Mouse (Mus musculus): Measurements from ENCODE around the gene Col15a1. TPM values are rescaled to one million over a fixed set of nuclear protein-coding genes. Genes with fewer than 3 reads are reported as not detected.

The Col15a1 gene
- polyA plus RNA-seq, 2 experiments: 0.29 to 0.40 TPM

GRCm38 (mm10) chr4:47347022-47347421 lies 139.1 kb downstream of the Col15a1 start:
- Histone ChIP-seq H3K9me3 (ENCODE audit: control insufficient read depth, low read length) (no peaks in the 10 kb centered on the region), H3K4me3 (ENCODE audit: insufficient read depth in 1 of 2, low read depth in 2 of 2, low read length in 2 of 2) (no peak overlapping the region), H3K4me2 (ENCODE audit: low read depth) (no peak overlapping the region), H3K27ac (no peak overlapping the region), H3K9ac (replicated peaks) (no peak overlapping the region), H3K4me1 (replicated peaks; ENCODE audit: control insufficient read depth in 2 of 2, insufficient read depth in 2 of 2, low read length in 1 of 2) (no peaks in the 10 kb centered on the region; a peak in 1 of 4 replicates), H3K36me3 (replicated peaks; ENCODE audit: control insufficient read depth, insufficient read depth, low read depth) (no peaks in the 10 kb centered on the region), H3K27me3 (ENCODE audit: control insufficient read depth, insufficient read depth, low read length) (peaks cover 8% of the 10 kb centered on the region)
- no peak for DNase-seq (ENCODE audit: low read depth in 3 of 3, low spot score in 3 of 3)
- no peak for ATAC-seq (ENCODE audit: insufficient read depth)
- TF ChIP-seq CTCF (IDR thresholded peaks at IDR 0.05; ENCODE audit: low read depth) (no peak), EP300 (IDR thresholded peaks at IDR 0.05; ENCODE audit: low read depth) (no peak)
- WGBS (ENCODE audit: insufficient replicate concordance): 39% methylated on average over 4 of the region's 4 CpGs

- TF ChIP-seq EP300 (IDR thresholded peaks at IDR 0.05; ENCODE audit: low read depth): no peak
- Histone ChIP-seq H3K4me3 (ENCODE audit: insufficient read depth in 1 of 2, low read depth in 2 of 2, low read length in 2 of 2) (no peak overlapping the region), H3K36me3 (replicated peaks; ENCODE audit: control insufficient read depth, insufficient read depth, low read depth) (no peaks in the 10 kb centered on the region), H3K4me1 (replicated peaks; ENCODE audit: control insufficient read depth in 2 of 2, insufficient read depth in 2 of 2, low read length in 1 of 2) (no peaks in the 10 kb centered on the region; a peak in 1 of 4 replicates), H3K4me2 (ENCODE audit: low read depth) (no peak overlapping the region), H3K9me3 (ENCODE audit: control insufficient read depth, low read length) (no peaks in the 10 kb centered on the region), H3K9ac (replicated peaks) (no peak overlapping the region), H3K27me3 (ENCODE audit: control insufficient read depth, insufficient read depth, low read length) (peaks cover 13% of the 10 kb centered on the region), H3K27ac (no peak overlapping the region)
- WGBS (ENCODE audit: insufficient replicate concordance): 35% methylated on average over 6 of the region's 6 CpGs
- DNase-seq (ENCODE audit: low read depth in 3 of 3, low spot score in 3 of 3): no peak
- no peak for ATAC-seq (ENCODE audit: insufficient read depth)
These were observed 141.8 kb downstream of the Col15a1 start for GRCm38 (mm10) chr4:47349759-47350158.

GRCm38 (mm10) chr4:47351386-47352049 lies 143.6 kb downstream of the Col15a1 start:
- Histone ChIP-seq H3K4me3 (ENCODE audit: insufficient read depth in 1 of 2, low read depth in 2 of 2, low read length in 2 of 2) (peak overlapping the region in 1 of 2 experiments; percentile 77; a peak in 2 of 4 replicates), H3K9me3 (ENCODE audit: control insufficient read depth, low read length) (no peaks in the 10 kb centered on the region), H3K9ac (replicated peaks) (no peak overlapping the region), H3K4me2 (ENCODE audit: low read depth) (peak overlapping the region; percentile 89), H3K27ac (no peak overlapping the region), H3K27me3 (ENCODE audit: control insufficient read depth, insufficient read depth, low read length) (peaks cover 13% of the 10 kb centered on the region), H3K4me1 (replicated peaks; ENCODE audit: control insufficient read depth in 2 of 2, insufficient read depth in 2 of 2, low read length in 1 of 2) (no peaks in the 10 kb centered on the region; a peak in 1 of 4 replicates), H3K36me3 (replicated peaks; ENCODE audit: control insufficient read depth, insufficient read depth, low read depth) (no peaks in the 10 kb centered on the region)
- DNase-seq (ENCODE audit: low read depth in 3 of 3, low spot score in 3 of 3) (peak in 1 of 3 experiments; percentile 48), ATAC-seq (ENCODE audit: insufficient read depth) (no peak)
- TF ChIP-seq EP300 (IDR thresholded peaks at IDR 0.05; ENCODE audit: low read depth): no peak
- peak; percentile 73 for TF ChIP-seq CTCF (IDR thresholded peaks at IDR 0.05; ENCODE audit: low read depth)
- 10% methylated on average over 9 of the region's 9 CpGs for WGBS (ENCODE audit: insufficient replicate concordance)

GRCm38 (mm10) chr4:47352061-47352661 lies 144.2 kb downstream of the Col15a1 start:
- no peak overlapping the region for H3K27ac ChIP-seq
- H3K4me3 ChIP-seq (ENCODE audit: insufficient read depth in 1 of 2, low read depth in 2 of 2, low read length in 2 of 2): peak overlapping the region; percentile 65 to 77
- H3K4me2 ChIP-seq (ENCODE audit: low read depth): peak overlapping the region; percentile 89
- peak overlapping the region; percentile 69 for H3K9ac ChIP-seq (replicated peaks)
- 1% methylated on average over 32 of the region's 32 CpGs for WGBS (ENCODE audit: insufficient replicate concordance)
- DNase-seq (ENCODE audit: low read depth in 3 of 3, low spot score in 3 of 3) (no peak), ATAC-seq (ENCODE audit: insufficient read depth) (no peak)
- TF ChIP-seq EP300 (IDR thresholded peaks at IDR 0.05; ENCODE audit: low read depth): no peak
- no peak for TF ChIP-seq CTCF (IDR thresholded peaks at IDR 0.05; ENCODE audit: low read depth)
- H3K27me3 ChIP-seq (ENCODE audit: control insufficient read depth, insufficient read depth, low read length): peaks cover 13% of the 10 kb centered on the region
- H3K36me3 ChIP-seq (replicated peaks; ENCODE audit: control insufficient read depth, insufficient read depth, low read depth): no peaks in the 10 kb centered on the region
- H3K4me1 ChIP-seq (replicated peaks; ENCODE audit: control insufficient read depth in 2 of 2, insufficient read depth in 2 of 2, low read length in 1 of 2): no peaks in the 10 kb centered on the region; a peak in 1 of 4 replicates
- no peaks in the 10 kb centered on the region for H3K9me3 ChIP-seq (ENCODE audit: control insufficient read depth, low read length)

- Histone ChIP-seq H3K9me3 (ENCODE audit: control insufficient read depth, low read length) (no peaks in the 10 kb centered on the region), H3K27ac (no peak within 1 kb of the TSS; the same call in 1 of the 2 replicates), H3K27me3 (ENCODE audit: control insufficient read depth, insufficient read depth, low read length) (peaks cover 13% of the 10 kb centered on the region), H3K9ac (replicated peaks) (peak within 1 kb of the TSS; percentile 74), H3K36me3 (replicated peaks; ENCODE audit: control insufficient read depth, insufficient read depth, low read depth) (no peaks in the 10 kb centered on the region), H3K4me2 (ENCODE audit: low read depth) (peak within 1 kb of the TSS; percentile 89), H3K4me1 (replicated peaks; ENCODE audit: control insufficient read depth in 2 of 2, insufficient read depth in 2 of 2, low read length in 1 of 2) (no peaks in the 10 kb centered on the region; a peak in 1 of 4 replicates), H3K4me3 (ENCODE audit: insufficient read depth in 1 of 2, low read depth in 2 of 2, low read length in 2 of 2) (peak within 1 kb of the TSS; percentile 65 to 77)
- DNase-seq (ENCODE audit: low read depth in 3 of 3, low spot score in 3 of 3) (peak; percentile 92), ATAC-seq (ENCODE audit: insufficient read depth) (peak; percentile 100)
- under 1% methylated on average over 58 of the region's 65 CpGs for WGBS (ENCODE audit: insufficient replicate concordance)
- no peak for TF ChIP-seq CTCF (IDR thresholded peaks at IDR 0.05; ENCODE audit: low read depth)
- no peak for TF ChIP-seq EP300 (IDR thresholded peaks at IDR 0.05; ENCODE audit: low read depth)
These were observed 144.9 kb downstream of the Col15a1 start, which contains the start of gene Tgfbr1 for GRCm38 (mm10) chr4:47352803-47353388. Tgfbr1 (plus strand) TSS chr4:47353222.

Measured in liver, embryonic 14.5 days (tissue).